Mouse (Mus musculus): ENCODE data around the gene Mitd1. TPM values are rescaled to one million over a fixed set of nuclear protein-coding genes. Genes with fewer than 3 reads are reported as not detected.

The Mitd1 gene
- 58.0 TPM for polyA plus RNA-seq (2017; shearing (Covaris generic))

GRCm38 (mm10) chr1:37890025-37890652, at the start of gene Mitd1, which contains the start of gene Mrpl30:
Mitd1 (minus strand) TSS chr1:37890411.
Mrpl30 (plus strand) TSS chr1:37890477.

GRCm38 (mm10) chr1:37916393-37916792, 26.2 kb upstream of the Mitd1 start, which contains the start of gene Lyg2:
Lyg2 (minus strand) TSS chr1:37916493.

GRCm38 (mm10) chr1:37871704-37872103, 18.5 kb downstream of the Mitd1 start, which contains the start of gene Lipt1:
Lipt1 (plus strand) TSS chr1:37871738.

GRCm38 (mm10) chr1:37866286-37866685, 23.9 kb downstream of the Mitd1 start, which contains the start of gene Tsga10:
Tsga10 (minus strand) TSS chr1:37866429.

Other genes starting within 250 kb of the Mitd1 start
- gene 2010300C02Rik, start 170.3 kb downstream of the Mitd1 start, polyA plus RNA-seq (2017; shearing (Covaris generic)), result 0.87 TPM
- 2.5 TPM for gene Tsga10, start 24.0 kb downstream of the Mitd1 start, polyA plus RNA-seq (2017; shearing (Covaris generic))
- 1.6 TPM for gene Lipt1, start 18.7 kb downstream of the Mitd1 start, polyA plus RNA-seq (2017; shearing (Covaris generic))
- 169 TPM for gene Mrpl30, start 66 bp upstream of the Mitd1 start, polyA plus RNA-seq (2017; shearing (Covaris generic))
- not detected for gene Lyg2, start 26.1 kb upstream of the Mitd1 start, polyA plus RNA-seq (2017; shearing (Covaris generic))
- not detected for gene Lyg1, start 67.3 kb upstream of the Mitd1 start, polyA plus RNA-seq (2017; shearing (Covaris generic))
- gene Txndc9, start 107.5 kb upstream of the Mitd1 start, polyA plus RNA-seq (2017; shearing (Covaris generic)), result 89.8 TPM
- 23.4 TPM for gene Eif5b, start 107.6 kb upstream of the Mitd1 start, polyA plus RNA-seq (2017; shearing (Covaris generic))
- gene Rev1, start 239.4 kb upstream of the Mitd1 start, polyA plus RNA-seq (2017; shearing (Covaris generic)), result 53.0 TPM